Mouse (Mus musculus): ENCODE measurements around the gene Myom1.

Gene Myom1

GRCm38 (mm10) chr17:71062870-71063602 is 60.6 kb downstream of the Myom1 start:
- Histone ChIP-seq H3K4me3 (replicated peaks; ENCODE audit: low read length) (no peak overlapping the region), H3K36me3 (ENCODE audit: insufficient read depth, low read length) (no peaks in the 10 kb centered on the region), H3K9me3 (ENCODE audit: low read length) (no peaks in the 10 kb centered on the region), H3K4me1 (replicated peaks; ENCODE audit: low read depth, low read length) (no peaks in the 10 kb centered on the region), H3K27me3 (ENCODE audit: insufficient read depth, low read length) (no peaks in the 10 kb centered on the region)
- TF ChIP-seq POU5F1 (IDR thresholded peaks at IDR 0.05; ENCODE audit: borderline replicate concordance, low read length) = no peak
- TF ChIP-seq NANOG (IDR thresholded peaks at IDR 0.05; ENCODE audit: borderline replicate concordance, low read length) = no peak
- TF ChIP-seq CTCF (conservative IDR thresholded peaks at IDR 0.05; ENCODE audit: low read length) = no peak

- Histone ChIP-seq H3K27me3 (ENCODE audit: insufficient read depth, low read length) (peaks cover 1% of the 10 kb centered on the region; the same call in 1 of the 2 replicates), H3K4me3 (replicated peaks; ENCODE audit: low read length) (no peak overlapping the region), H3K36me3 (ENCODE audit: insufficient read depth, low read length) (no peaks in the 10 kb centered on the region), H3K4me1 (replicated peaks; ENCODE audit: low read depth, low read length) (no peaks in the 10 kb centered on the region), H3K9me3 (ENCODE audit: low read length) (no peaks in the 10 kb centered on the region)
- TF ChIP-seq POU5F1 (IDR thresholded peaks at IDR 0.05; ENCODE audit: borderline replicate concordance, low read length) (no peak), CTCF (conservative IDR thresholded peaks at IDR 0.05; ENCODE audit: low read length) (peak; percentile 96)
Observed at GRCm38 (mm10) chr17:71064463-71065014, 62.1 kb downstream of the Myom1 start.

- Histone ChIP-seq H3K9me3 (ENCODE audit: low read length) (no peaks in the 10 kb centered on the region), H3K4me1 (replicated peaks; ENCODE audit: low read depth, low read length) (no peaks in the 10 kb centered on the region), H3K4me3 (replicated peaks; ENCODE audit: low read length) (no peak overlapping the region), H3K36me3 (ENCODE audit: insufficient read depth, low read length) (no peaks in the 10 kb centered on the region), H3K27me3 (ENCODE audit: insufficient read depth, low read length) (peaks cover 5% of the 10 kb centered on the region; the same call in 1 of the 2 replicates)
- TF ChIP-seq CTCF (conservative IDR thresholded peaks at IDR 0.05; ENCODE audit: low read length) (no peak), POU5F1 (IDR thresholded peaks at IDR 0.05; ENCODE audit: borderline replicate concordance, low read length) (no peak), NANOG (IDR thresholded peaks at IDR 0.05; ENCODE audit: borderline replicate concordance, low read length) (no peak)
Observed at GRCm38 (mm10) chr17:71065127-71065526, 62.7 kb downstream of the Myom1 start.

- Histone ChIP-seq H3K36me3 (ENCODE audit: insufficient read depth, low read length) (no peaks in the 10 kb centered on the region), H3K9me3 (ENCODE audit: low read length) (no peaks in the 10 kb centered on the region), H3K4me1 (replicated peaks; ENCODE audit: low read depth, low read length) (no peaks in the 10 kb centered on the region), H3K4me3 (replicated peaks; ENCODE audit: low read length) (no peak overlapping the region), H3K27me3 (ENCODE audit: insufficient read depth, low read length) (peaks cover 5% of the 10 kb centered on the region; the same call in 1 of the 2 replicates)
- TF ChIP-seq NANOG (IDR thresholded peaks at IDR 0.05; ENCODE audit: borderline replicate concordance, low read length) = no peak
- no peak for TF ChIP-seq POU5F1 (IDR thresholded peaks at IDR 0.05; ENCODE audit: borderline replicate concordance, low read length)
- no peak for TF ChIP-seq CTCF (conservative IDR thresholded peaks at IDR 0.05; ENCODE audit: low read length)
Observed at GRCm38 (mm10) chr17:71069176-71069575, 66.7 kb downstream of the Myom1 start.

GRCm38 (mm10) chr17:71071958-71072357 is 69.5 kb downstream of the Myom1 start:
- Histone ChIP-seq H3K4me3 (replicated peaks; ENCODE audit: low read length) (no peak overlapping the region), H3K4me1 (replicated peaks; ENCODE audit: low read depth, low read length) (no peaks in the 10 kb centered on the region), H3K36me3 (ENCODE audit: insufficient read depth, low read length) (no peaks in the 10 kb centered on the region), H3K27me3 (ENCODE audit: insufficient read depth, low read length) (peaks cover 5% of the 10 kb centered on the region; the same call in 1 of the 2 replicates), H3K9me3 (ENCODE audit: low read length) (no peaks in the 10 kb centered on the region)
- no peak for TF ChIP-seq NANOG (IDR thresholded peaks at IDR 0.05; ENCODE audit: borderline replicate concordance, low read length)
- no peak for TF ChIP-seq POU5F1 (IDR thresholded peaks at IDR 0.05; ENCODE audit: borderline replicate concordance, low read length)
- TF ChIP-seq CTCF (conservative IDR thresholded peaks at IDR 0.05; ENCODE audit: low read length) = no peak

GRCm38 (mm10) chr17:71074386-71074785 is 72.0 kb downstream of the Myom1 start:
- Histone ChIP-seq H3K9me3 (ENCODE audit: low read length) (no peaks in the 10 kb centered on the region), H3K4me1 (replicated peaks; ENCODE audit: low read depth, low read length) (no peaks in the 10 kb centered on the region), H3K27me3 (ENCODE audit: insufficient read depth, low read length) (peaks cover 5% of the 10 kb centered on the region; the same call in 1 of the 2 replicates), H3K4me3 (replicated peaks; ENCODE audit: low read length) (no peak overlapping the region), H3K36me3 (ENCODE audit: insufficient read depth, low read length) (no peaks in the 10 kb centered on the region)
- TF ChIP-seq POU5F1 (IDR thresholded peaks at IDR 0.05; ENCODE audit: borderline replicate concordance, low read length) = no peak

GRCm38 (mm10) chr17:71081986-71082385 is 79.6 kb downstream of the Myom1 start:
- Histone ChIP-seq H3K27me3 (ENCODE audit: insufficient read depth, low read length) (no peaks in the 10 kb centered on the region), H3K4me3 (replicated peaks; ENCODE audit: low read length) (no peak overlapping the region), H3K36me3 (ENCODE audit: insufficient read depth, low read length) (no peaks in the 10 kb centered on the region), H3K9me3 (ENCODE audit: low read length) (no peaks in the 10 kb centered on the region), H3K4me1 (replicated peaks; ENCODE audit: low read depth, low read length) (no peaks in the 10 kb centered on the region)
- no peak for TF ChIP-seq NANOG (IDR thresholded peaks at IDR 0.05; ENCODE audit: borderline replicate concordance, low read length)
- TF ChIP-seq POU5F1 (IDR thresholded peaks at IDR 0.05; ENCODE audit: borderline replicate concordance, low read length) = no peak
- no peak for TF ChIP-seq CTCF (conservative IDR thresholded peaks at IDR 0.05; ENCODE audit: low read length)

- no peak for TF ChIP-seq CTCF (conservative IDR thresholded peaks at IDR 0.05; ENCODE audit: low read length)
- TF ChIP-seq POU5F1 (IDR thresholded peaks at IDR 0.05; ENCODE audit: borderline replicate concordance, low read length) = no peak
- no peak for TF ChIP-seq NANOG (IDR thresholded peaks at IDR 0.05; ENCODE audit: borderline replicate concordance, low read length)
- no peaks in the 10 kb centered on the region for H3K9me3 ChIP-seq (ENCODE audit: low read length)
Observed at GRCm38 (mm10) chr17:71086969-71087368, 84.5 kb downstream of the Myom1 start.

More at GRCm38 (mm10) chr17:71086969-71087368, 84.5 kb downstream of the Myom1 start:
- Histone ChIP-seq H3K27me3 (ENCODE audit: insufficient read depth, low read length) (no peaks in the 10 kb centered on the region), H3K36me3 (ENCODE audit: insufficient read depth, low read length) (no peaks in the 10 kb centered on the region), H3K4me1 (replicated peaks; ENCODE audit: low read depth, low read length) (no peaks in the 10 kb centered on the region), H3K4me3 (replicated peaks; ENCODE audit: low read length) (no peak overlapping the region)
